Mouse (Mus musculus) spleen, adult 2 months (tissue): ENCODE data around the gene Srrd.

Experiments
- CTCF ChIP-seq: fragments of 200-500 bp; IDR thresholded peaks from 2 replicates; pipeline ENCODE4 v1.5.1; 2011; ENCODE audit warnings: mild to moderate bottlenecking, inconsistent platforms; ENCODE audit not compliant: insufficient read depth, insufficient read length, insufficient replicate concordance; ENCODE audit errors: extremely low read depth
- POLR2A ChIP-seq: fragments of 200-500 bp; IDR thresholded peaks from 2 replicates; pipeline ENCODE4 v1.6.1; 2011; ENCODE audit warnings: low read depth, low read length, inconsistent platforms

- no peak for TF ChIP-seq CTCF
- TF ChIP-seq POLR2A, result no peak
These were observed 54.4 kb downstream of the Srrd start for GRCm38 (mm10) chr5:112288193-112289141.
